Comparison of ENCODE assay signal across 9 mouse cellular contexts in the genomic region with DNA sequence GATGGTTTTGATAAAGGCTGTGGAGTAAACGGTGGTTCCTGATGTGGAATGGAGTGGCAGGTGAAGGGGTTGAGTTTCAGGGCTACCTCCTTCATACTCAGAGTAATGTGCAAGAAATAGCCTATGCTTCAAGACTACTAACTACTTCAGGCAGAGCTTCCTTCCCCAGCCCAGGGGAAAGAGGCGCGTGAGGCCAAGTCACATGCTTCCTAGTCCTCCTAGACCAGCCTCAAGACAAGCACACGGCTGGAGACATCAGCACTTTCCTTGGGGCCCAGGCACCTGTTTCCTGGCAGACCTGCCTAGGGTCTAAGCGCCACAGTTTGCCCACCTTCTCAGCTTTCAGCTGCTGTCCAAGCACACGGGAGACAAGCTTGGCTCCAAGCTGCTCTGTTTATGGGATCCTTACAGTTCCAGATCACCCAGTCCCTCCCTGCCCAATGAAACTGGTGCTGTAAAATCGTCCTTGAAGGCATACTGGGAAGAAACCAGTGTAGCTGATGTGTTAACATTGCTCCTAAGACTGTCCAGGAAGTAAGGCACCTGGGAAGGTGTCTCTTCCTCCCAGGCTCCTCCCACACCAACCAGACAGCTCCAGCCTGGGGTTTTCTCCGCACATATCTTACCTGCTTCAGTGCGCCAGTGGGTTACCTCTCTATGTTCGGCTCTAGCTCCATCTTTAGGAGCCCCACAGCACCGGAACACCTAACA. TPM values are rescaled to one million over a fixed set of nuclear protein-coding genes. Genes with fewer than 3 reads are reported as not detected.
DNase-seq lines count a peak whose midpoint lies in the region; ATAC-seq lines count a peak whose summit lies in the region.
"Had no signal": no experiment of that assay in that cellular context is flagged by ENCODE, and none has a peak within 500 bp of the region (broad histone marks: within the 10 kb centered on the region; RNA-seq: fewer than 3 reads in every experiment).

No protein-coding gene starts in this region.

- 12% methylated on average over 11 of the region's 11 CpGs for WGBS in heart, embryonic 10.5 days
- 17% methylated on average over 11 of the region's 11 CpGs for WGBS in forebrain, embryonic 13.5 days
- 15% methylated on average over 11 of the region's 11 CpGs for WGBS in kidney, embryonic 16.5 days
- WGBS in midbrain, embryonic 14.5 days: 18% methylated on average over 11 of the region's 11 CpGs

- intact Hi-C loops in left cerebral cortex, postnatal 25 days (cut with DNase I): loop anchor here (5.0 kb wide), 1 partner anchor 99 kb away; no protein-coding TSS in a partner anchor

- H3K36me3 ChIP-seq in heart, embryonic 10.5 days: no peaks in the 10 kb centered on the region
- no peaks in the 10 kb centered on the region for H3K36me3 ChIP-seq in forebrain, embryonic 13.5 days (ENCODE audit: poor library complexity, severe bottlenecking)
- H3K36me3 ChIP-seq in kidney, embryonic 16.5 days (ENCODE audit: insufficient read depth, low read length): no peaks in the 10 kb centered on the region
- no peaks in the 10 kb centered on the region for H3K36me3 ChIP-seq in midbrain, embryonic 14.5 days (ENCODE audit: control insufficient read depth, insufficient read depth, low read length)

- peak overlapping the region; percentile 75; the same call in 1 of the 2 replicates for H3K27ac ChIP-seq in heart, embryonic 10.5 days
- H3K27ac ChIP-seq in forebrain, embryonic 13.5 days: no peak overlapping the region
- peak overlapping the region; percentile 85 for H3K27ac ChIP-seq in kidney, embryonic 16.5 days (ENCODE audit: low read length)
- H3K27ac ChIP-seq in midbrain, embryonic 14.5 days (replicated peaks; ENCODE audit: low read depth, low read length): 0 out of 2 replicates have a peak overlapping the region, but pooled peaks have one; percentile 32

- no peaks in the 10 kb centered on the region for H3K9me3 ChIP-seq in heart, embryonic 10.5 days
- H3K9me3 ChIP-seq in forebrain, embryonic 13.5 days (replicated peaks): no peaks in the 10 kb centered on the region
- H3K9me3 ChIP-seq in kidney, embryonic 16.5 days (ENCODE audit: low read length): no peaks in the 10 kb centered on the region
- H3K9me3 ChIP-seq in midbrain, embryonic 14.5 days (ENCODE audit: control insufficient read depth, low read length): no peaks in the 10 kb centered on the region

- peaks cover 18% of the 10 kb centered on the region for H3K4me1 ChIP-seq in heart, embryonic 10.5 days
- peaks cover 12% of the 10 kb centered on the region for H3K4me1 ChIP-seq in forebrain, embryonic 13.5 days
- peaks cover 22% of the 10 kb centered on the region for H3K4me1 ChIP-seq in kidney, embryonic 16.5 days (ENCODE audit: insufficient read depth, low read length)
- peaks cover 11% of the 10 kb centered on the region; the same call in 1 of the 2 replicates for H3K4me1 ChIP-seq in midbrain, embryonic 14.5 days (ENCODE audit: control insufficient read depth, insufficient read depth, low read length)

- ATAC-seq in forebrain, embryonic 13.5 days: no peak
- ATAC-seq in kidney, embryonic 16.5 days (ENCODE audit: low FRiP score, low TSS enrichment): no peak
- no peak for ATAC-seq in midbrain, embryonic 14.5 days (ENCODE audit: low FRiP score, low TSS enrichment)

- H3K4me2 ChIP-seq in forebrain, embryonic 13.5 days: peak overlapping the region; percentile 86
- peak overlapping the region; percentile 74 for H3K4me2 ChIP-seq in kidney, embryonic 16.5 days (replicated peaks; ENCODE audit: low read depth, low read length)
- peak overlapping the region; percentile 76 for H3K4me2 ChIP-seq in midbrain, embryonic 14.5 days (ENCODE audit: low read length)

- peak overlapping the region; percentile 65 for H3K9ac ChIP-seq in forebrain, embryonic 13.5 days
- H3K9ac ChIP-seq in kidney, embryonic 16.5 days (replicated peaks; ENCODE audit: low read length): peak overlapping the region; percentile 60; the same call in 1 of the 2 replicates
- H3K9ac ChIP-seq in midbrain, embryonic 14.5 days (replicated peaks; ENCODE audit: low read length): no peak overlapping the region; the same call in 1 of the 2 replicates

- H3K4me3 ChIP-seq in heart, embryonic 10.5 days: peak overlapping the region; percentile 61
- H3K4me3 ChIP-seq in forebrain, embryonic 13.5 days: peak overlapping the region; percentile 46; the same call in 1 of the 2 replicates
- peak overlapping the region; percentile 48 for H3K4me3 ChIP-seq in kidney, embryonic 16.5 days (ENCODE audit: low read length)
- H3K4me3 ChIP-seq in midbrain, embryonic 14.5 days (replicated peaks; ENCODE audit: low read depth, low read length): peak overlapping the region; percentile 9; the same call in 1 of the 2 replicates

- DNase-seq in heart, embryonic 10.5 days (ENCODE audit: low spot score): no peak
- DNase-seq in heart, adult 8-10 months (ENCODE audit: low spot score): no peak
- DNase-seq in midbrain, embryonic 14.5 days: no peak
- no peak for DNase-seq in urinary bladder, postnatal 4 days (ENCODE audit: low spot score in 2 of 2)
- DNase-seq in thymus, postnatal 0 days (ENCODE audit: low spot score): no peak
- no peak for DNase-seq in left cerebral cortex, postnatal 25 days (ENCODE audit: low spot score in 2 of 2)

- peaks cover 55% of the 10 kb centered on the region for H3K27me3 ChIP-seq in heart, embryonic 10.5 days (ENCODE audit: insufficient read depth, poor library complexity, severe bottlenecking)
- peaks cover 64% of the 10 kb centered on the region for H3K27me3 ChIP-seq in forebrain, embryonic 13.5 days
- H3K27me3 ChIP-seq in kidney, embryonic 16.5 days (ENCODE audit: insufficient read depth, low read length): peaks cover 16% of the 10 kb centered on the region
- peaks cover 2% of the 10 kb centered on the region; the same call in 1 of the 2 replicates for H3K27me3 ChIP-seq in midbrain, embryonic 14.5 days (ENCODE audit: control insufficient read depth, insufficient read depth, low read length)

RNA-seq across cellular contexts. Expression of a gene that starts 8.1 kb away (rescaled TPM):
- 19.5 and 29.4 TPM in 2 replicates for polyA plus RNA-seq in heart, embryonic 10.5 days (2016; fragmentation: Nextera tagmentation; extraction: Ambion mirVana)
- under 1 TPM in 2 of 4 experiments, not detected in 2; 0.71 to 0.86 TPM for total RNA-seq in heart, adult 8-10 months (2022)
- 3.7 and 4.4 TPM in 2 replicates for polyA plus RNA-seq in forebrain, embryonic 13.5 days (2015; fragmentation: Nextera tagmentation; extraction: Ambion mirVana)
- 292 and 326 TPM in 2 replicates for polyA plus RNA-seq in kidney, embryonic 16.5 days (2015; fragmentation: Nextera tagmentation; extraction: Ambion mirVana)
- polyA plus RNA-seq in midbrain, embryonic 14.5 days (2014; fragmentation: Nextera tagmentation; extraction: Ambion mirVana): 2.0 and 4.5 TPM in 2 replicates
- polyA plus RNA-seq in thymus, postnatal 0 days (2015; fragmentation: Nextera tagmentation; extraction: Ambion mirVana): 2.8 and 3.5 TPM in 2 replicates
- 1 to 10 TPM in 1 of 2 experiments, under 1 TPM in 1; 0.71 to 1.1 TPM for total RNA-seq in left cerebral cortex, postnatal 25 days (2021)

RNA-seq across cellular contexts. Expression of a gene that starts 37.5 kb away (rescaled TPM):
- 0.10 and 0.21 TPM in 2 replicates for polyA plus RNA-seq in heart, embryonic 10.5 days (2016; fragmentation: Nextera tagmentation; extraction: Ambion mirVana)
- total RNA-seq in heart, adult 8-10 months (2022): not detected
- 1.4 and 2.1 TPM in 2 replicates for polyA plus RNA-seq in forebrain, embryonic 13.5 days (2015; fragmentation: Nextera tagmentation; extraction: Ambion mirVana)
- polyA plus RNA-seq in kidney, embryonic 16.5 days (2015; fragmentation: Nextera tagmentation; extraction: Ambion mirVana): 0.41 and 1.0 TPM in 2 replicates
- 7.0 and 10.8 TPM in 2 replicates for polyA plus RNA-seq in midbrain, embryonic 14.5 days (2014; fragmentation: Nextera tagmentation; extraction: Ambion mirVana)
- not detected in 2 replicates for polyA plus RNA-seq in thymus, postnatal 0 days (2015; fragmentation: Nextera tagmentation; extraction: Ambion mirVana)
- total RNA-seq in left cerebral cortex, postnatal 25 days (2021): 10 to 100 TPM; 11.6 to 13.8 TPM
- polyA plus RNA-seq: liver, adult 2 months had no signal

RNA-seq across cellular contexts. Expression of a gene that starts 40.4 kb away (rescaled TPM):
- 6.7 and 8.3 TPM in 2 replicates for polyA plus RNA-seq in heart, embryonic 10.5 days (2016; fragmentation: Nextera tagmentation; extraction: Ambion mirVana)
- total RNA-seq in heart, adult 8-10 months (2022): 1 to 10 TPM; 2.5 to 3.6 (median 2.9) TPM
- 0.81 and 0.88 TPM in 2 replicates for polyA plus RNA-seq in forebrain, embryonic 13.5 days (2015; fragmentation: Nextera tagmentation; extraction: Ambion mirVana)
- 1.2 and 1.3 TPM in 2 replicates for polyA plus RNA-seq in kidney, embryonic 16.5 days (2015; fragmentation: Nextera tagmentation; extraction: Ambion mirVana)
- 23.1 and 23.8 TPM in 2 replicates for polyA plus RNA-seq in midbrain, embryonic 14.5 days (2014; fragmentation: Nextera tagmentation; extraction: Ambion mirVana)
- polyA plus RNA-seq in thymus, postnatal 0 days (2015; fragmentation: Nextera tagmentation; extraction: Ambion mirVana): 0.08 and 0.13 TPM in 2 replicates
- total RNA-seq in left cerebral cortex, postnatal 25 days (2021): 1 to 10 TPM; 1.2 to 1.5 TPM

Comparison
In these comparisons a context has a peak if more than half of its experiments do, and no peak if none do; other contexts are left out.
1. H3K4me3 ChIP-seq: peak in every context shown above with its lines; median percentile 61 in heart, embryonic 10.5 days; 48 in kidney, embryonic 16.5 days; 46 in forebrain, embryonic 13.5 days; 9 in midbrain, embryonic 14.5 days.